Mouse (Mus musculus): ENCODE results near the gene Cabp2. TPM values are rescaled to one million over a fixed set of nuclear protein-coding genes. Genes with fewer than 3 reads are reported as not detected.

Gene Cabp2
- polyA plus RNA-seq, 1 experiment from 2014 or later = not detected

DNA sequence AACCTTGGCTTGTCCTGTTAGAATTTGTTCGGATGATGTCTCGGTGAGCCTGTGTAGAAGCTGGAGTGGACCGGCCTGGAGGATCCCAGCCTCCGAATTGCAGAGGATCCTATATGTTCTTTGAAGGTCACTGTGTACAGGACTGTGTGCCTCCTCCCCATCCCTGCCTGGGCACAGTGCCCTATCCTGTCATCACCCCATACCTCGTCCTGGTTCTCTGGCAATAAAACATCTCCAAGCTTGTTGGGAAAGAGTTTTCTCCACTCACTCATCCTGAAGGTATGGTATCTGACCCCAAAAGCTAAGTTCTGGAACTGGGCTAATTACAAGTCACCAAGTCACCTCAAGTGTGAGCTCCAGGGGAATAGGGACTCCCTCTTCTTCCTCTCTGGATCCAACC, 5.7 kb downstream of the Cabp2 start:
- Histone ChIP-seq H3K27ac (replicated peaks) (no peak overlapping the region), H3K27me3 (no peaks in the 10 kb centered on the region), H3K4me1 (replicated peaks) (no peaks in the 10 kb centered on the region), H3K36me3 (no peaks in the 10 kb centered on the region), H3K9me3 (no peaks in the 10 kb centered on the region), H3K9ac (no peak overlapping the region), H3K4me3 (no peak overlapping the region), H3K4me2 (no peak overlapping the region)
- 95% methylated on average over 5 of the region's 5 CpGs for WGBS
- ATAC-seq (ENCODE audit: low FRiP score, low read depth) = no peak

DNA sequence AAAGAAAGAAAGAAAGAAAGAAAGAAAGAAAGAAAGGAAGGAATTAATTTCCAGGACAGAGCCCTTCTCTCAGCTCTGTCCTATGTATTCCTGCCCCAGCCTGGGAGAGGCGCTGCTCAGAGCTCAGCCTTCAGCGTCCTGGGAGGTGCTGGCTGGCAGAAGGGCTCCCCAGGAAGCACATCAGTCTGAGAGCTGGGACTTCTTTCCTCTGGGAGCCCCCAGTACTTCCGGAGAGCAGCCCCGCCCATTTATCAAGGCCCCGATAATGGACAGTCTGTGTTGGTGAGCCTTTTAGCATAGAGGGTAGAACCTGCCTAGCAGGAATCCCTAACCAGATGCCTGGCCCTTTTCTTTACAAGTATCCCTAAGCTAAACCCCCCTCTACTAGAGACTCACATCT, 6.8 kb downstream of the Cabp2 start:
- Histone ChIP-seq H3K4me3 (no peak overlapping the region), H3K27me3 (no peaks in the 10 kb centered on the region), H3K4me2 (no peak overlapping the region), H3K9me3 (no peaks in the 10 kb centered on the region), H3K36me3 (no peaks in the 10 kb centered on the region), H3K27ac (replicated peaks) (no peak overlapping the region), H3K4me1 (replicated peaks) (no peaks in the 10 kb centered on the region), H3K9ac (no peak overlapping the region)
- no peak for ATAC-seq (ENCODE audit: low FRiP score, low read depth)
- 55% methylated on average over 5 of the region's 5 CpGs for WGBS

DNA sequence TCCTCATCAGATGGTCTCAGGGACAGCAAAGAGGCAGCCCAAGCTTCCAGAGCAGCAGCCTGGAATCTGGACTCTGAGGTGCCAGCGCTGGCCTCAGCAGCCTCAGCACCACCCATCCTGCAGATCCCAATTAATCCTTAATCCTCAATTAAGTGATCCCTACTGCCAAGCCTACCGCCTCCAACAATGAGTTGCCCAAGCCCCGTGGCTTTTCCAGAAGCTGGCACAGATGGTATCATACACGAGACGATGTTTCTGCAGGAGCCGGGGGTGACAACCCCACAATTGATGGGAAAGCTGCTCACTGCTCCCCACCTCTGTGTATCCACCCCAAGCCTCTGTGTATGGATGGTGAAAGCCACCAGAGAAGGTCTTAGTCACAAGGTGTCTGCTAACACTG, 7.8 kb downstream of the Cabp2 start:
- WGBS = 79% methylated on average over 6 of the region's 6 CpGs
- H3K9me3 ChIP-seq = no peaks in the 10 kb centered on the region
- ATAC-seq (ENCODE audit: low FRiP score, low read depth) = no peak
- H3K36me3 ChIP-seq = no peaks in the 10 kb centered on the region
- no peaks in the 10 kb centered on the region for H3K27me3 ChIP-seq
- H3K9ac ChIP-seq = no peak overlapping the region
- no peak overlapping the region for H3K4me3 ChIP-seq
- no peak overlapping the region for H3K4me2 ChIP-seq
- no peaks in the 10 kb centered on the region for H3K4me1 ChIP-seq (replicated peaks)
- H3K27ac ChIP-seq (replicated peaks) = no peak overlapping the region

DNA sequence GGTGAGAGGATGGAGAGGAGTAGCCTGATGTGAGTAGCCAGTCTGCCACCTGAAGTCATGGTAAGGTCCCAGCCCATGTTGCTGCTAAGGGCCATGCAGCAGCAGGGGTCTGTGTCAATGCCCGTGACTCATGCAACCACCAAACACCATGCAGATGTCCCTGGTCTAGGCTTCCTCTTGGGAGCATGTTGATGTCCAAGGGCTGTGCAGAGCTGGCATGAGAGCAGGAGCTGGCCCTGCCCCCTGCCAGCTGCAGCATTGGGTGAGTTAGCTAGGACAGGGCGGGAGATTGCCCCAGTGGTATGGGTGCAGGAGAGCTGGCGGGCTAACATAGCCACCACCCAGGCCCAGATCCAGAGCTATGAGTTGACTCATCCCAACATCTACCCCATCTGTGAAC, 9.1 kb downstream of the Cabp2 start:
- Histone ChIP-seq H3K4me3 (no peak overlapping the region), H3K36me3 (no peaks in the 10 kb centered on the region), H3K9ac (no peak overlapping the region), H3K27ac (replicated peaks) (no peak overlapping the region), H3K27me3 (no peaks in the 10 kb centered on the region), H3K4me2 (no peak overlapping the region), H3K4me1 (replicated peaks) (no peaks in the 10 kb centered on the region), H3K9me3 (no peaks in the 10 kb centered on the region)
- ATAC-seq (ENCODE audit: low FRiP score, low read depth) = no peak
- 97% methylated on average over 3 of the region's 3 CpGs for WGBS

DNA sequence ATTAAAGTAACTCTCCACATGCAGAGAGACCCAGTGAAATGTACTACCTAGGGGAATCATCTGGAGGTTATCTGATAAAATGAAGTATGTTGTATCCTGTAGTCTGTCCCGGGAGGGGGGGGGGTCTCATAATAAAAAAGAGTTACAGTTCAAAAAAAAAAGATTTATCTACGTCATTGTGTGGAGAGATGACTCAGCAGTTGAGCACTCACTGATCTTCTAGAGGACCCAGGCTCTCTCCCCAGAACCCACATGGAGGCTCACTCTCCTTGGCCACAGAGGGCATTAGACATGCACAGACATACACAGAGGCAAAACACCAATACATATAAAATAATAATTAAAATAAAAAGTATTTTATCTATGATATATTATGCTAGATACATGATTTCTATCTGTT, 10.0 kb downstream of the Cabp2 start:
- Histone ChIP-seq H3K4me2 (no peak overlapping the region), H3K27me3 (no peaks in the 10 kb centered on the region), H3K4me1 (replicated peaks) (peaks cover 7% of the 10 kb centered on the region), H3K27ac (replicated peaks) (no peak overlapping the region), H3K4me3 (no peak overlapping the region), H3K9ac (no peak overlapping the region), H3K9me3 (no peaks in the 10 kb centered on the region), H3K36me3 (no peaks in the 10 kb centered on the region)
- no peak for ATAC-seq (ENCODE audit: low FRiP score, low read depth)
- 74% methylated on average over 2 of the region's 2 CpGs for WGBS

DNA sequence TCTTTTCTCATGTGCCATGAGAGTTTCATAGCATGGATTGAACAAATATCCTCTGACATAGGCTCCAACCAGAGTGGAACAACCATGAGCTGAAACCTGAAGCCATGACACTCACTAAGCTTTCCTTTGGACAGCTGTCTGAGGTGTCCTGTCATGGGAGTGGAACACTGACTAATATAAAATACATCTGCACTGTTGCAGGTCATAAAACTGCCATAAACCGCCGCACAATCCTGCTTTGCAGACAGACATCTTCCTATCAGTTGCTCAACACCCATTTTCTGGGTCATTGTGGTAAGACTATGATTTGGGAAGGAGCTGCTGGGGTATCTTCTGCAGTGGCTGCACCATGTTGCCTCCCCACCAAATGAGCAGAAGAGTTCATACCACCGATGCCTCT, 11.4 kb downstream of the Cabp2 start:
- no peak overlapping the region for H3K9ac ChIP-seq
- 91% methylated on average over 3 of the region's 3 CpGs for WGBS
- ATAC-seq (ENCODE audit: low FRiP score, low read depth) = no peak

DNA sequence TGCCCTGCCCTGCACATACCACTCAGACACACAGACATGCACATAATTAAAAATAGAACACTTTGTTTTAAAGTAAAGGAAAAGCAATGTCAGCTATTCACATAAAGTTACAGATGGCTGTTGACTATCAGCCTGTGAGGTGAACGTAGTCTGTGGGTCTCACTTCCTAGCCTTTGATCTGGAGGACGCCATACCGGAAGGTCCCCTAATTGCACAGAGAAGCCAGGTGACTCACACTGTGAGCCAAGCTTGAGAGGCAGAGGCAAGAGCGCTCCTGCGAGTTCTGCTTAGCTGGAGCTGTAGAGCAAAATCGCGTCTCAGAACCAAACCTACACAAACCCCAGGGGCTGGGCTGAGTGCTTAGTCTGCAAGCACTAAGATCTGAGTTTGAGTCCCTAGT, 12.4 kb downstream of the Cabp2 start:
- 79% methylated on average over 7 of the region's 7 CpGs for WGBS
- H3K4me2 ChIP-seq = no peak overlapping the region
- no peak overlapping the region for H3K27ac ChIP-seq (replicated peaks)
- no peaks in the 10 kb centered on the region for H3K27me3 ChIP-seq
- no peak overlapping the region for H3K9ac ChIP-seq
- peaks cover 24% of the 10 kb centered on the region for H3K4me1 ChIP-seq (replicated peaks)
- no peaks in the 10 kb centered on the region for H3K9me3 ChIP-seq
- no peak for ATAC-seq (ENCODE audit: low FRiP score, low read depth)
- no peak overlapping the region for H3K4me3 ChIP-seq
- H3K36me3 ChIP-seq = no peaks in the 10 kb centered on the region

More for the DNA sequence above, 11.4 kb downstream of the Cabp2 start:
- Histone ChIP-seq H3K9me3 (no peaks in the 10 kb centered on the region), H3K27ac (replicated peaks) (no peak overlapping the region), H3K4me1 (replicated peaks) (peaks cover 14% of the 10 kb centered on the region), H3K4me2 (no peak overlapping the region), H3K36me3 (no peaks in the 10 kb centered on the region), H3K4me3 (no peak overlapping the region), H3K27me3 (no peaks in the 10 kb centered on the region)

DNA sequence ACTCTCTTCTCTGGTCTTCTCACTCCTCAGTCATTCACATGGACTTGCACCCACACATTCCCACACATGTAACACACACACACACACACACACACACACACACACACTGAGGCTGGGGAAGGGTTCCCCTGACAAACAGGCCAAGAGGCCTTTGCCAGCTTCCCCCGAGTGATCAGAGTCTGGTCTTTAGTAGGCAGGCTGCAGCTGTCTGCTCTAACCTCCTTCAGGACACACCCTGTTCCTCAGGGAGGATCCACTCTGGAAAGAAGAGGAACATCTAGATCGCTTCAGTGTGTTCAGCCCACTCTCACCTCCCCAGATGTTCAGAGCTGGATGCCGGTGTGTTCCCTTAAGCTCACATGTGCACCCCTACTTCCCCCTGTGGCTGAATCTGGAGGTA, 13.0 kb downstream of the Cabp2 start:
- H3K27ac ChIP-seq (replicated peaks) = no peak overlapping the region
- H3K4me1 ChIP-seq (replicated peaks) = peaks cover 30% of the 10 kb centered on the region
- H3K36me3 ChIP-seq = no peaks in the 10 kb centered on the region
- WGBS = 82% methylated on average over 3 of the region's 3 CpGs
- no peak overlapping the region for H3K9ac ChIP-seq
- no peaks in the 10 kb centered on the region for H3K27me3 ChIP-seq
- no peak for ATAC-seq (ENCODE audit: low FRiP score, low read depth)
- no peak overlapping the region for H3K4me2 ChIP-seq
- H3K4me3 ChIP-seq = no peak overlapping the region
- no peaks in the 10 kb centered on the region for H3K9me3 ChIP-seq

DNA sequence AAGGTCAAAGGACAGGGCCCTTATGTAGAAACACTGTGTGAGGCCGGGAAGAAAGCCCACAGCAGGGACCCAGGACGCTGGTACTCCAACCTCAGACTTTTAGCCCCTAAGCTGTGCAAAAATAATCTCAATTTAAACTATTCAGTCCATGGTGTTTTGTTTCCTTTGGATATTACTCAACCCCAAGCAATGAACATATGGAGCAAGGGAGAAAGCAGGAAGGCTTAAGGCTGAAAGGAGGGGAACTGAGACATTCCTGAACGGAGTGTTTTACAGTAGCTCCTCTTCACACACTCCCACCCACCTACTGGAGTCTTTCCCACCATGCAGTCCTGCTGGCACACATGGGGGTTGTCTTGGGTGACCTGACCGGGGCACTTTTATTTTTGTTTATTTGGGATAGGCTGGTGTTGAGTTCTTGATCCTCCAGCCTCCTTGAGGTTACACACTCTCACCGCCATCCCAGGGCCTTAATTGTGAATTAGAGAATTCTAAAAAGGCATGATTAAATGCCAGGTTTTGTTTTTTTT, 13.5 kb downstream of the Cabp2 start:
- no peak overlapping the region for H3K4me2 ChIP-seq
- H3K27me3 ChIP-seq = no peaks in the 10 kb centered on the region
- no peak overlapping the region for H3K9ac ChIP-seq
- H3K27ac ChIP-seq (replicated peaks) = no peak overlapping the region
- no peaks in the 10 kb centered on the region for H3K9me3 ChIP-seq
- 77% methylated on average over 5 of the region's 5 CpGs for WGBS
- no peak overlapping the region for H3K4me3 ChIP-seq
- no peak for ATAC-seq (ENCODE audit: low FRiP score, low read depth)
- peaks cover 35% of the 10 kb centered on the region for H3K4me1 ChIP-seq (replicated peaks)
- no peaks in the 10 kb centered on the region for H3K36me3 ChIP-seq

DNA sequence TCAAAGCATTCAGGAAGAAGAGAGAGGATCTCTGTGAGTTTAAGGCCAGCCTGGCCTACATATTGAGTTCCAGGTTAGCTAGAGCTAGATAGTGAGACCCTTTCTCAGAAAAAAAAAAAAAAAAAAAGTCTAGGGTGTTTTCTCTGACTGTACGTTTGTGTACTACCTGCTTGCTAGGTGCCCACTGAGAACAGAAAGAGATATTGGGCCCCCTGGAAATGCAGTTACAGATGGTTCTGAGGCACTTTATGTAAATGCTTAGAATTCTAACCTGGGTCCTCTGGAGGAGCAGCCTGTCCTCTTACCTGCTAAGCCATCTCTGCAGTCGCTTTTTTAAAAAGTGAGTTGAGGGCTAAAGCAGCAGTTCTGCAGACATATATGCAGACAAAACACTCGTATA, 14.4 kb downstream of the Cabp2 start:
- H3K27ac ChIP-seq (replicated peaks) = peak overlapping the region; percentile 95; the same call in 1 of the 2 replicates
- H3K9ac ChIP-seq = no peak overlapping the region
- peak overlapping the region; percentile 74; the same call in 1 of the 2 replicates for H3K4me3 ChIP-seq
- H3K27me3 ChIP-seq = no peaks in the 10 kb centered on the region
- peak overlapping the region; percentile 73 for H3K4me2 ChIP-seq
- no peaks in the 10 kb centered on the region for H3K36me3 ChIP-seq
- peaks cover 45% of the 10 kb centered on the region for H3K4me1 ChIP-seq (replicated peaks)
- ATAC-seq (ENCODE audit: low FRiP score, low read depth) = no peak
- WGBS = 59% methylated on average over 3 of the region's 3 CpGs
- no peaks in the 10 kb centered on the region for H3K9me3 ChIP-seq

DNA sequence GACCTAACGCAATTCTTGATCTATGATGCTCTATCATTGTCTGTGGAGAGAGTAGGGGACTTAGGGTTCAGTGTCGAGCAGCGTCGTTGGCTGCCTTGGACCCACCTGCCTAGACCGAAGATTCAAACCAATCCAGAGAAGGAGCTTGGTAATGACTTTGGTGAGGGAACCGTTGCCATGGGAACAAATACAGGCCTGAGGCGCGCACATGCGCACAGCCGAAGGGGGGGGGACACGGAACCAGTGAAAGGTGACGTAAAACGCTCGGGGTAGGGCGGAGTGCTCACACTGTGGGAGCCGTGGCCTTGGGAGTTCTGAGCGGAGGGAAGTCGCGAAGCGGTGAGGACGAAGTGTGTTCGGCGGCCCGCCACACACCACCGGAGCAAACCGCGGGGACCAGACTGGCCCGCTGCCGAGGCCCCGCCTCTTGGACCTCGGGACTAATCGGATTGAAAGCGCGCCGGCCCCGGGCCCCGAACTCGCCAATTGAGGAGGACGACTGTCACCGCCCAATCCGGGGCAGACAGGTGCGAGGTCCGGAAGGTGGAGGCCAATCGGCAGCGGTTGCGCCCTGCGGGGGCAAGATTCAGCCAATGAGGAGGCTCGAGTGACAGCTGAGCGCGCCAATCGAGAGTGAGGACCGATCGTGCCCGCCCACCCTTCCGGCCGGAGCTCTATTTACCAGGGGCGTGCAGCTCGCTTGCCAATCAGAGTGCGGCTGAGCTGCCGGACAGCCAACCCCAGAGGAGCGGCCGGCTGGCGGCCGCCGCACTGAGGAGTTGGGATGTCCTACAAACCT, 15.5 kb downstream of the Cabp2 start, which contains the start of gene Cdk2ap2:
Cdk2ap2 (plus strand) TSS at position 541 of the 799 bp plus-strand sequence.
- H3K36me3 ChIP-seq = no peaks in the 10 kb centered on the region
- H3K4me1 ChIP-seq (replicated peaks) = peaks cover 55% of the 10 kb centered on the region
- H3K4me3 ChIP-seq = peak within 1 kb of the TSS; percentile 74
- peak within 1 kb of the TSS; percentile 58 for H3K9ac ChIP-seq
- peak; percentile 95 for ATAC-seq (ENCODE audit: low FRiP score, low read depth)
- H3K27ac ChIP-seq (replicated peaks) = peak within 1 kb of the TSS; percentile 95
- peak within 1 kb of the TSS; percentile 73 for H3K4me2 ChIP-seq
- no peaks in the 10 kb centered on the region for H3K27me3 ChIP-seq
- H3K9me3 ChIP-seq = no peaks in the 10 kb centered on the region
- under 1% methylated on average over 65 of the region's 65 CpGs for WGBS

DNA sequence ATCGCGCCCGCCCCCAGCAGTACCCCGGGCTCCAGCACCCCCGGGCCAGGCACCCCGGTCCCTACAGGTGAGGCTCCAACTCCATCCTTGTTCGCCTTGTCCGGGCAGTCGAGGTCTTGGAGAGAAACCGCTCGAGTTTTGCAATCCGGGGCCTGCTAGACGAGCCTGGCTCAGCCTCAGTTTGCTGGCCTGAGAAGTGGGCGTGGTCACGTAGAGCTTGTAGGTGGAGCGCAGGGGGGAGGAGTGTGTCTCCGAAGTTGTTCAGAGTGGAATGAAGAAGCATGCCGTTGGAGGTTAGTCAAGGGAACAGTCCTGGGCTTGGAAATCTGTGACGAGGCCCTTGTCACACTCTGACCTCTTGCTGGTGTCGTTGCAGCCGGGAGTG, 16.1 kb downstream of the Cabp2 start:
- Histone ChIP-seq H3K9me3 (no peaks in the 10 kb centered on the region), H3K4me1 (replicated peaks) (peaks cover 61% of the 10 kb centered on the region), H3K4me2 (peak overlapping the region; percentile 73), H3K9ac (peak overlapping the region; percentile 58), H3K36me3 (no peaks in the 10 kb centered on the region), H3K27me3 (no peaks in the 10 kb centered on the region), H3K4me3 (peak overlapping the region; percentile 74), H3K27ac (replicated peaks) (peak overlapping the region; percentile 71)
- 2% methylated on average over 21 of the region's 21 CpGs for WGBS
- ATAC-seq (ENCODE audit: low FRiP score, low read depth) = no peak
